Mouse (Mus musculus): Measurements from ENCODE around the gene Aup1.

Gene Aup1

GRCm38 (mm10) chr6:83104158-83104557, 49.8 kb downstream of the Aup1 start:
- DNase-seq (ENCODE audit: low read depth, low spot score), result no peak
